Mouse (Mus musculus) embryonic facial prominence, embryonic 11.5 days (tissue): ENCODE data around the gene Gse1. TPM values are rescaled to one million over a fixed set of nuclear protein-coding genes. Genes with fewer than 3 reads are reported as not detected.

Experiments used
- ATAC-seq: fragments of 200-750 bp; cut with Nextera tagmentation; replicated peaks from 2 replicates; pipeline ENCODE4 v1.8.0; 2017; ENCODE audit warnings: low read depth; ENCODE audit not compliant: insufficient number of reproducible peaks, low FRiP score, low TSS enrichment
- DNase-seq: peaks from one replicate; pipeline ENCODE4 v3.0.0-alpha.2; 2015; ENCODE audit warnings: low spot score
- H3K27ac ChIP-seq: fragments of 300-500 bp; sonication (generic); replicated peaks from 2 replicates; pipeline ENCODE4 v1.5.1; 2014; ENCODE audit warnings: mild to moderate bottlenecking, low read depth, low read length, control low read depth
- H3K27me3 ChIP-seq: fragments of 300-500 bp; sonication (generic); 2 replicates; pipeline ENCODE4 v1.6.1; 2014; ENCODE audit warnings: mild to moderate bottlenecking, low read length, moderate library complexity, mixed read lengths; ENCODE audit not compliant: control insufficient read depth, insufficient read depth
- H3K36me3 ChIP-seq: fragments of 300-500 bp; sonication (generic); replicated peaks from 2 replicates; pipeline ENCODE4 v1.6.1; 2014; ENCODE audit warnings: low read depth, mild to moderate bottlenecking, low read length, moderate library complexity, mixed read lengths; ENCODE audit not compliant: control insufficient read depth, insufficient read depth
- H3K4me1 ChIP-seq: fragments of 300-500 bp; sonication (generic); 2 replicates; pipeline ENCODE4 v1.6.1; 2014; ENCODE audit warnings: low read length, mixed read lengths; ENCODE audit not compliant: control insufficient read depth, insufficient read depth
- H3K4me2 ChIP-seq: fragments of 300-500 bp; sonication (generic); 2 replicates; pipeline ENCODE4 v1.6.1; 2014; ENCODE audit warnings: low read depth, mild to moderate bottlenecking, control low read depth, low read length, moderate library complexity
- H3K4me3 ChIP-seq: fragments of 300-500 bp; sonication (generic); 2 replicates; pipeline ENCODE4 v1.5.1; 2014; ENCODE audit warnings: low read depth, low read length, control low read depth
- H3K9ac ChIP-seq: fragments of 300-500 bp; sonication (generic); replicated peaks from 2 replicates; pipeline ENCODE4 v1.6.1; 2014; ENCODE audit warnings: mild to moderate bottlenecking, control low read depth, low read length
- H3K9me3 ChIP-seq: fragments of 300-500 bp; sonication (generic); replicated peaks from 2 replicates; pipeline ENCODE4 v1.6.1; 2016; ENCODE audit warnings: mild to moderate bottlenecking, low read length, inconsistent platforms, mixed read lengths; ENCODE audit not compliant: control insufficient read depth
- WGBS: fragments of 180-500 bp; shearing (Covaris S2); extraction: QIAGEN DNeasy Blood & Tissue Kit; methylation state at CpG from one replicate; pipeline ENCODE4 v1.1.7; 2014; 5-methylcytosine and 5-hydroxymethylcytosine counted together
- polyA plus RNA-seq: library from polyadenylated mRNA; unstranded; fragments of >200 nt; fragmentation: Nextera tagmentation; extraction: Ambion mirVana; gene quantifications from 2 replicates; pipeline ENCODE4 v1.2.1, GENCODE M21; 2014

Gene Gse1
- polyA plus RNA-seq, 1 experiment from 2014 or later, result 8.1 TPM

- WGBS, result 30% methylated on average over 3 of the region's 3 CpGs
- no peak for DNase-seq
- ATAC-seq, result no peak
- Histone ChIP-seq H3K9me3 (no peaks in the 10 kb centered on the region), H3K4me1 (peaks cover 47% of the 10 kb centered on the region), H3K27me3 (peaks cover 3% of the 10 kb centered on the region; the same call in 1 of the 2 replicates), H3K36me3 (no peaks in the 10 kb centered on the region), H3K4me3 (no peak overlapping the region), H3K27ac (peak overlapping the region; percentile 61), H3K4me2 (peak overlapping the region; percentile 40), H3K9ac (peak overlapping the region; percentile 4; the same call in 1 of the 2 replicates)
Measured at GRCm38 (mm10) chr8:120533380-120533779, 305.1 kb downstream of the Gse1 start.

DNA sequence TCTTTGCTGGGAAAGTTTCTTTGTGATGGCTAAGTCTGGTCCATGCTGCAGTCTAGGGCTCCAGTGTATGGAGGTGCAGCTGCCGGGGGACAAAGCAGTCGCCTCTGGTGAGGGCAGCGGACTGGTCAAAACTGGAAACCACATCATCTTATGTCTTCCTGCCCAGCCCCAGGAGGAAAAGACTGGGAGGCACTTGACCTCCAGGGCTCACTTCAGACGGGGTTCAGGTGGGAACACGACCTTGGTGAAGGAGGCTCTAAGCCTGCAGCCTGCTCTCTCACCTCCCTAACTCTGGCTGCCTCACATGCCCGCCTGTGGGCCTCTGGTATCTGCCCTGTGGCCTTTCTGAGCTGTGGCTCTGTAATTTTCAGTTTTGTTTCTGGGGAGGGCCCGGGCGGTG is 305.8 kb downstream of the Gse1 start:
- Histone ChIP-seq H3K27ac (no peak overlapping the region), H3K9ac (no peak overlapping the region), H3K27me3 (peaks cover 3% of the 10 kb centered on the region; the same call in 1 of the 2 replicates), H3K36me3 (no peaks in the 10 kb centered on the region), H3K9me3 (no peaks in the 10 kb centered on the region), H3K4me1 (peaks cover 54% of the 10 kb centered on the region), H3K4me3 (no peak overlapping the region), H3K4me2 (no peak overlapping the region)
- no peak for DNase-seq
- 30% methylated on average over 8 of the region's 8 CpGs for WGBS
- ATAC-seq, result no peak

DNA sequence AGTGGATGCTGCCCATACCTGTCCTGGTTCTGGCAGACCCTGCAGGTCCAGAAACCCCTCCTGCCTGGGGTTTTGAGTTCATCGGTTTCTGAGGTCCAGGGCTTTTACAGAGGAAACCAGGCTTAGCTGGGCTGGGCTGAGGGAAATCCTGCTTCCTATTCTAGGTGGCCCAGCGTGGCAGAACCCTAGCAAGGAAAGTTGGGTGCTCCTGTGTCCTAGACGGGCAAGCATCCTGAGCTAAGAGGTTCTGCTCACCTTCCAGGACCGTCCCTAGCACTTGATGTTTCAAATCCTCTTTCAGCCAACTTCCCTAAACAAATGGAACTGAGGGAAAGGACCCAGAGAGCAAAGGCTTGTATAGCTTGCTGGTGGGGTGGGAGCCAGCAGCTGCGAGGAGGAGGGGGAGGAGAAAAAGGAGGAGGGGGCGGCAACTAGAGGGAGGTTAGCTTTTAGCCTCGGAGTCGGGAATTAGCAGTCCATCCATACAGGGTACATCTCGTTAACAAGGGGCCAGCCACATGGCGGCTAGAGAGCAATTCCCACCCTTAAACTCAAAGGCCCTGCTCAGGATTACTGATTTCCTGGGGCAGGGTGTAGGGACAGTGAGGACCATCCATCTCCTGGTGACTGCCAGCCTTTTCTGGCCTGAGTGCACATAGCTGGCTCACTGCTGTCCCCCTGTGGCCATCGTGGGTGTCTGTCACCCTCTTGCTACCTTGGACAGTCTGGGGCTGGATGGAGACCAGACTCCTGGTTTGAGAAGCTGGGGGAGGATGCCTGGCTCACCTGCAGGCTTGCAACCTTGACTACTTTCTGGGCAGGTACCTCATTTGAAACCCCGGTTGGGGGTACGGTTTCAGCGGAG is 306.5 kb downstream of the Gse1 start:
- H3K4me3 ChIP-seq, result 0 out of 2 replicates have a peak overlapping the region, but pooled peaks have one; percentile 62

GRCm38 (mm10) chr8:120535452-120536305 is 307.4 kb downstream of the Gse1 start:
- ATAC-seq (no peak), DNase-seq (peak; percentile 63)
- peak overlapping the region; percentile 62 for H3K4me3 ChIP-seq
- peak overlapping the region; percentile 59; the same call in 1 of the 2 replicates for H3K27ac ChIP-seq
- H3K36me3 ChIP-seq, result no peaks in the 10 kb centered on the region
- peaks cover 3% of the 10 kb centered on the region; the same call in 1 of the 2 replicates for H3K27me3 ChIP-seq
- peak overlapping the region; percentile 58 for H3K9ac ChIP-seq
- peaks cover 61% of the 10 kb centered on the region for H3K4me1 ChIP-seq
- WGBS, result under 1% methylated on average over 79 of the region's 79 CpGs
- H3K4me2 ChIP-seq, result peak overlapping the region; percentile 98
- no peaks in the 10 kb centered on the region for H3K9me3 ChIP-seq

More for the DNA sequence above, 306.5 kb downstream of the Gse1 start:
- Histone ChIP-seq H3K27me3 (peaks cover 3% of the 10 kb centered on the region; the same call in 1 of the 2 replicates), H3K9me3 (no peaks in the 10 kb centered on the region), H3K4me2 (peak overlapping the region; percentile 98), H3K4me1 (peaks cover 60% of the 10 kb centered on the region), H3K9ac (no peak overlapping the region; the same call in 1 of the 2 replicates), H3K27ac (0 out of 2 replicates have a peak overlapping the region, but pooled peaks have one; percentile 3), H3K36me3 (no peaks in the 10 kb centered on the region)
- DNase-seq, result peak; percentile 89
- 11% methylated on average over 14 of the region's 14 CpGs for WGBS
- peak; percentile 68 for ATAC-seq

DNA sequence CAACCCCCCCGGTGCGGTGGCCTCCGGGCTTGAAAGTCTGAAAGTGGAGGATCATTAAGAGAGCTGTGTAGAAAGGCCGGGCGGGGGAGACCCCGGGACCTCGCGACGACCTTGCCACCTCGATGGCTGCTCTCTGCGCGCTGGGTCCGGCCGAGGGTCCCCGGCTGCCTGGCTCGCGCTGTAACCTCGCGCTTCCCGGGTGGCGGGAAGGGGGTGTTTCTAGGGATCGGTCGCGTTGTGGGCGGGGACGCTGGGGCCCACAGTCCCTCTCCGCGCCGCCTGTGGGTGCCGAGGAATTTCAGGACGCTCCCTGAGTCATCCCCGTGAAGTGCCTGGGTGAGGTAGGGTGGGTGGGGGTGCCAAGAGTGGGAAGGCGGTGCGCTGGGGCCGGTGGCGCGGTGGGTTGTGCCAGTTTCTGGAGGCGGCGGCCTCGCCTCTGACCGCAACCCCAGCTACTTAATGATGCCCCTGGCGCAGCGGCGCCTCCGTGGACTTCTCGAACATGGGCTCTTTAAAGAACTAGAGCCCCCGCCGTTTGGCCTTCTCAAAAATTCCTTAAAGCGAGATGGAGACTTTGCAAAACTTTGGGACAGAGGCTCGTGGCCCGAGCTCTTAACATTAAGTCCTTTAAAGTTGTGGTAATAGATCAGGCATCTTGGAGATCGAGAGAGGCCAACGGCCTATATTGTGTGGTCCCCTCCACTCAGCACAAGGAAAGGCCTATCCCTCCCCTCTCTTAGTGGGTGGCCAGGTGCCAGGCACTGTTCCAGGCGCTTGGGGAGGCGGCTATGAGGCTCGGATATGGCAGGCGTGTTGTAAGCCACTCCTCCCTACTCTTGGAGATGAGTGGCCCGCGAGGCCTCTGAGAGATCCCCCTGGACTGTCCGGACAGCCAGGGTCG is 308.3 kb downstream of the Gse1 start:
- peaks cover 3% of the 10 kb centered on the region; the same call in 1 of the 2 replicates for H3K27me3 ChIP-seq
- peak overlapping the region; percentile 61 for H3K9ac ChIP-seq
- H3K27ac ChIP-seq, result peak overlapping the region; percentile 84; the same call in 1 of the 2 replicates
- DNase-seq (peak; percentile 52), ATAC-seq (peak; percentile 16)
- H3K4me1 ChIP-seq, result peaks cover 58% of the 10 kb centered on the region
- under 1% methylated on average over 61 of the region's 61 CpGs for WGBS
- H3K9me3 ChIP-seq, result no peaks in the 10 kb centered on the region
- no peaks in the 10 kb centered on the region for H3K36me3 ChIP-seq
- H3K4me2 ChIP-seq, result peak overlapping the region; percentile 98
- peak overlapping the region; percentile 62 for H3K4me3 ChIP-seq

- ATAC-seq (peak; percentile 15), DNase-seq (peak; percentile 82)
- Histone ChIP-seq H3K27ac (peak overlapping the region; percentile 84), H3K27me3 (peaks cover 3% of the 10 kb centered on the region; the same call in 1 of the 2 replicates), H3K4me1 (peaks cover 52% of the 10 kb centered on the region), H3K9ac (peak overlapping the region; percentile 61), H3K9me3 (no peaks in the 10 kb centered on the region), H3K4me2 (peak overlapping the region; percentile 98), H3K36me3 (no peaks in the 10 kb centered on the region), H3K4me3 (peak overlapping the region; percentile 62)
- WGBS, result 1% methylated on average over 76 of the region's 79 CpGs
Measured at GRCm38 (mm10) chr8:120537207-120537817, 309.1 kb downstream of the Gse1 start.
